Mouse (Mus musculus) liver, postnatal 0 days (tissue): ENCODE data around the gene Pacrg. TPM values are rescaled to one million over a fixed set of nuclear protein-coding genes. Genes with fewer than 3 reads are reported as not detected.
A peak's percentile ranks its signal among the peaks of the same experiment; 100 is the strongest.

Experiments
- ATAC-seq: fragments of 200-750 bp; cut with Nextera tagmentation; 2 replicates; pipeline ENCODE4 v1.8.0; 2017; ENCODE audit warnings: mild to moderate bottlenecking, moderate library complexity
- DNase-seq: peaks from one replicate; pipeline ENCODE4 v3.0.0-alpha.2; 2016
- H3K27ac ChIP-seq: fragments of 300-500 bp; sonication (generic); 2 replicates; pipeline ENCODE4 v1.5.1; 2014; ENCODE audit warnings: antibody characterized with exemption, moderate library complexity, mild to moderate bottlenecking, low read depth
- H3K27me3 ChIP-seq: fragments of 300-500 bp; sonication (generic); 2 replicates; pipeline ENCODE4 v1.6.1; 2014; ENCODE audit warnings: low read length, control low read depth, mixed read lengths; ENCODE audit not compliant: insufficient read depth
- H3K36me3 ChIP-seq: fragments of 300-500 bp; sonication (generic); replicated peaks from 2 replicates; pipeline ENCODE4 v1.6.1; 2014; ENCODE audit warnings: mild to moderate bottlenecking, control low read depth, low read length, moderate library complexity, mixed read lengths; ENCODE audit not compliant: insufficient read depth
- H3K4me1 ChIP-seq: fragments of 300-500 bp; sonication (generic); 2 replicates; pipeline ENCODE4 v1.6.1; 2014; ENCODE audit warnings: antibody characterized with exemption, mild to moderate bottlenecking, control low read depth; ENCODE audit not compliant: insufficient read depth
- H3K4me2 ChIP-seq: fragments of 300-500 bp; sonication (generic); 2 replicates; pipeline ENCODE4 v1.6.1; 2014; ENCODE audit warnings: low read depth, mild to moderate bottlenecking, low read length, moderate library complexity, mixed read lengths
- H3K4me3 ChIP-seq: fragments of 300-500 bp; sonication (generic); 2 replicates; pipeline ENCODE4 v1.5.1; 2014; ENCODE audit warnings: low read depth, low read length
- H3K9ac ChIP-seq: fragments of 300-500 bp; sonication (generic); replicated peaks from 2 replicates; pipeline ENCODE4 v1.6.1; 2014; ENCODE audit warnings: mild to moderate bottlenecking, moderate library complexity
- H3K9me3 ChIP-seq: fragments of 300-500 bp; sonication (generic); 2 replicates; pipeline ENCODE4 v1.6.1; 2016; ENCODE audit warnings: mild to moderate bottlenecking, control low read depth, low read length, mixed read lengths
- CTCF ChIP-seq: sonication (generic); IDR thresholded peaks from 2 replicates; pipeline ENCODE4 v1.5.1; 2016; ENCODE audit warnings: antibody characterized with exemption, low read depth
- EP300 ChIP-seq: IDR thresholded peaks from 2 replicates; pipeline ENCODE4 v1.6.1; 2016; ENCODE audit warnings: antibody characterized with exemption, low read depth, mild to moderate bottlenecking
- WGBS: fragments of 180-500 bp; shearing (Covaris S2); extraction: QIAGEN DNeasy Blood & Tissue Kit; methylation state at CpG from one replicate; pipeline ENCODE4 v1.1.7; 2014; ENCODE audit not compliant: insufficient replicate concordance; 5-methylcytosine and 5-hydroxymethylcytosine counted together
- polyA plus RNA-seq: library from polyadenylated mRNA; unstranded; fragments of >200 nt; fragmentation: Nextera tagmentation; extraction: Ambion mirVana; gene quantifications from 2 replicates; pipeline ENCODE4 v1.2.1, GENCODE M21; 2015

The Pacrg gene
- polyA plus RNA-seq, 1 experiment from 2014 or later = not detected

- Histone ChIP-seq H3K27ac (no peak overlapping the region), H3K9me3 (no peaks in the 10 kb centered on the region), H3K9ac (no peak overlapping the region), H3K27me3 (no peaks in the 10 kb centered on the region), H3K4me1 (no peaks in the 10 kb centered on the region), H3K36me3 (no peaks in the 10 kb centered on the region), H3K4me2 (no peak overlapping the region), H3K4me3 (no peak overlapping the region)
- TF ChIP-seq EP300 (no peak), CTCF (no peak)
- no peak for DNase-seq
- WGBS = 80% methylated on average over 3 of the region's 3 CpGs
- ATAC-seq = no peak
Observed at GRCm38 (mm10) chr17:10373727-10374126, 466.4 kb downstream of the Pacrg start.

- Histone ChIP-seq H3K9me3 (no peaks in the 10 kb centered on the region), H3K4me1 (no peaks in the 10 kb centered on the region), H3K27me3 (no peaks in the 10 kb centered on the region), H3K27ac (no peak overlapping the region), H3K4me3 (no peak overlapping the region), H3K4me2 (peak overlapping the region; percentile 9; the same call in 1 of the 2 replicates), H3K36me3 (no peaks in the 10 kb centered on the region), H3K9ac (no peak overlapping the region)
- 58% methylated on average over 18 of the region's 18 CpGs for WGBS
- DNase-seq = no peak
- no peak for ATAC-seq
- TF ChIP-seq EP300 (no peak), CTCF (no peak)
Observed at GRCm38 (mm10) chr17:10372001-10372785, 467.9 kb downstream of the Pacrg start.

- H3K27me3 ChIP-seq = no peaks in the 10 kb centered on the region
- ATAC-seq = no peak
- H3K4me1 ChIP-seq = no peaks in the 10 kb centered on the region
- H3K4me2 ChIP-seq = peak overlapping the region; percentile 9; the same call in 1 of the 2 replicates
- H3K9me3 ChIP-seq = no peaks in the 10 kb centered on the region
- H3K36me3 ChIP-seq = no peaks in the 10 kb centered on the region
- DNase-seq = no peak
- TF ChIP-seq CTCF (no peak), EP300 (no peak)
- no peak overlapping the region for H3K4me3 ChIP-seq
- no peak overlapping the region for H3K27ac ChIP-seq
- 40% methylated on average over 8 of the region's 8 CpGs for WGBS
- no peak overlapping the region for H3K9ac ChIP-seq
Observed at GRCm38 (mm10) chr17:10371472-10371871, 468.6 kb downstream of the Pacrg start.

GRCm38 (mm10) chr17:10370660-10371130 lies 469.4 kb downstream of the Pacrg start:
- 42% methylated on average over 8 of the region's 8 CpGs for WGBS
- Histone ChIP-seq H3K4me1 (no peaks in the 10 kb centered on the region), H3K27ac (no peak overlapping the region), H3K4me3 (no peak overlapping the region), H3K4me2 (no peak overlapping the region), H3K27me3 (no peaks in the 10 kb centered on the region), H3K9ac (no peak overlapping the region), H3K9me3 (no peaks in the 10 kb centered on the region), H3K36me3 (no peaks in the 10 kb centered on the region)
- no peak for TF ChIP-seq EP300
- DNase-seq (no peak), ATAC-seq (0 out of 2 replicates have a peak, but pooled peaks have one; percentile 15)

GRCm38 (mm10) chr17:10369961-10370659 lies 470.0 kb downstream of the Pacrg start:
- H3K9me3 ChIP-seq = no peaks in the 10 kb centered on the region
- no peak overlapping the region for H3K9ac ChIP-seq
- H3K36me3 ChIP-seq = no peaks in the 10 kb centered on the region
- no peak overlapping the region for H3K27ac ChIP-seq
- H3K4me3 ChIP-seq = no peak overlapping the region
- H3K4me1 ChIP-seq = no peaks in the 10 kb centered on the region
- TF ChIP-seq CTCF (no peak), EP300 (no peak)
- WGBS = 76% methylated on average over 13 of the region's 13 CpGs
- ATAC-seq = no peak
- DNase-seq = no peak
- H3K4me2 ChIP-seq = no peak overlapping the region
- no peaks in the 10 kb centered on the region for H3K27me3 ChIP-seq

GRCm38 (mm10) chr17:10367044-10367443 lies 473.1 kb downstream of the Pacrg start:
- Histone ChIP-seq H3K27ac (no peak overlapping the region), H3K9ac (no peak overlapping the region), H3K36me3 (no peaks in the 10 kb centered on the region), H3K4me1 (no peaks in the 10 kb centered on the region), H3K4me2 (no peak overlapping the region), H3K27me3 (no peaks in the 10 kb centered on the region), H3K9me3 (no peaks in the 10 kb centered on the region), H3K4me3 (no peak overlapping the region)
- peak; percentile 36; the same call in 1 of the 2 replicates for ATAC-seq
- no peak for DNase-seq
- WGBS = 39% methylated on average over 5 of the region's 5 CpGs
- no peak for TF ChIP-seq CTCF
- TF ChIP-seq EP300 = peak; percentile 37; the same call in 1 of the 2 replicates
